Mouse (Mus musculus): ENCODE data around the gene Cul9.
"Not testable (repeated sequence)": the region's sequence is repeated elsewhere in the genome, so short reads cannot be mapped to it uniquely, and the experiment has no call there.

Cul9 gene

GRCm38 (mm10) chr17:46545813-46546564 lies at the start of gene Cul9:
Cul9 (minus strand) TSS chr17:46546388.
- in situ Hi-C loops (cut with MboI; ENCODE audit: unreplicated experiment in 2 of 2), result loop anchor here in 1 of 2 experiments (25.0 kb wide), 1 partner anchor 491 kb away; no protein-coding TSS in a partner anchor

GRCm38 (mm10) chr17:46595336-46595735 lies 49.1 kb upstream of the Cul9 start:
- in situ Hi-C loops (cut with MboI; ENCODE audit: unreplicated experiment in 2 of 2), result no loop called here

GRCm38 (mm10) chr17:46594606-46595005 lies 48.4 kb upstream of the Cul9 start:
- in situ Hi-C loops (cut with MboI; ENCODE audit: unreplicated experiment in 2 of 2), result no loop called here

GRCm38 (mm10) chr17:46593124-46593523 lies 46.9 kb upstream of the Cul9 start:
- in situ Hi-C loops (cut with MboI; ENCODE audit: unreplicated experiment in 2 of 2), result no loop called here

- in situ Hi-C loops (cut with MboI; ENCODE audit: unreplicated experiment in 2 of 2), result no loop called here
Measured at GRCm38 (mm10) chr17:46591406-46591805, 45.2 kb upstream of the Cul9 start.

GRCm38 (mm10) chr17:46590439-46590838 lies 44.3 kb upstream of the Cul9 start:
- in situ Hi-C loops (cut with MboI; ENCODE audit: unreplicated experiment in 2 of 2), result no loop called here

- in situ Hi-C loops (cut with MboI; ENCODE audit: unreplicated experiment in 2 of 2), result no loop called here
Measured at GRCm38 (mm10) chr17:46589635-46590314, 43.6 kb upstream of the Cul9 start.

- in situ Hi-C loops (cut with MboI; ENCODE audit: unreplicated experiment in 2 of 2), result no loop called here
Measured at GRCm38 (mm10) chr17:46588913-46589312, 42.7 kb upstream of the Cul9 start.

- in situ Hi-C loops (cut with MboI; ENCODE audit: unreplicated experiment in 2 of 2), result no loop called here
Measured at GRCm38 (mm10) chr17:46588173-46588572, 42.0 kb upstream of the Cul9 start.

- in situ Hi-C loops (cut with MboI; ENCODE audit: unreplicated experiment in 2 of 2), result no loop called here
Measured at GRCm38 (mm10) chr17:46586327-46586726, 40.1 kb upstream of the Cul9 start.

GRCm38 (mm10) chr17:46578650-46579049 lies 32.5 kb upstream of the Cul9 start:
- in situ Hi-C loops (cut with MboI; ENCODE audit: unreplicated experiment in 2 of 2), result no loop called here

- in situ Hi-C loops (cut with MboI; ENCODE audit: unreplicated experiment in 2 of 2), result no loop called here
Measured at GRCm38 (mm10) chr17:46576070-46576469, 29.9 kb upstream of the Cul9 start.

GRCm38 (mm10) chr17:46574535-46574934 lies 28.3 kb upstream of the Cul9 start:
- in situ Hi-C loops (cut with MboI; ENCODE audit: unreplicated experiment in 2 of 2), result no loop called here

GRCm38 (mm10) chr17:46571005-46571404 lies 24.8 kb upstream of the Cul9 start:
- in situ Hi-C loops (cut with MboI; ENCODE audit: unreplicated experiment in 2 of 2), result no loop called here

GRCm38 (mm10) chr17:46559146-46559545 lies 13.0 kb upstream of the Cul9 start:
- in situ Hi-C loops (cut with MboI; ENCODE audit: unreplicated experiment in 2 of 2), result no loop called here

- in situ Hi-C loops (cut with MboI; ENCODE audit: unreplicated experiment in 2 of 2), result no loop called here
Measured at GRCm38 (mm10) chr17:46558151-46558550, 12.0 kb upstream of the Cul9 start.

- in situ Hi-C loops (cut with MboI; ENCODE audit: unreplicated experiment in 2 of 2), result not testable (repeated sequence)
Measured at GRCm38 (mm10) chr17:46557321-46557720, 11.1 kb upstream of the Cul9 start.

- in situ Hi-C loops (cut with MboI; ENCODE audit: unreplicated experiment in 2 of 2), result no loop called here
Measured at GRCm38 (mm10) chr17:46556584-46556945, 10.4 kb upstream of the Cul9 start.

GRCm38 (mm10) chr17:46555673-46556583 lies 9.7 kb upstream of the Cul9 start, which contains the start of gene Srf:
Srf (minus strand) TSS chr17:46556175.
- in situ Hi-C loops (cut with MboI; ENCODE audit: unreplicated experiment in 2 of 2), result no loop called here

- in situ Hi-C loops (cut with MboI; ENCODE audit: unreplicated experiment in 2 of 2), result no loop called here
Measured at GRCm38 (mm10) chr17:46554977-46555672, 8.9 kb upstream of the Cul9 start.

- in situ Hi-C loops (cut with MboI; ENCODE audit: unreplicated experiment in 2 of 2), result no loop called here
Measured at GRCm38 (mm10) chr17:46554646-46554976, 8.4 kb upstream of the Cul9 start.
